Mouse (Mus musculus) testis, adult 2 months (tissue): ENCODE data around the gene Gbp4.

Experiments
- CTCF ChIP-seq: fragments of 200-500 bp; IDR thresholded peaks from 2 replicates; pipeline ENCODE4 v1.5.1; 2012; ENCODE audit warnings: low read depth, mild to moderate bottlenecking, inconsistent platforms, low read length, moderate library complexity; ENCODE audit not compliant: control insufficient read depth, insufficient read depth, insufficient replicate concordance
- POLR2A ChIP-seq: fragments of 200-500 bp; IDR thresholded peaks from 2 replicates; pipeline ENCODE4 v1.6.1; 2012; ENCODE audit warnings: low read depth, mild to moderate bottlenecking, inconsistent platforms, low read length, moderate library complexity; ENCODE audit not compliant: control insufficient read depth

- TF ChIP-seq CTCF = no peak
- no peak for TF ChIP-seq POLR2A
Observed at GRCm38 (mm10) chr5:105181446-105181845, 42.1 kb upstream of the Gbp4 start.
